Mouse (Mus musculus) spleen, postnatal 14 days (tissue): Measurements from ENCODE around the gene Plekho1.
"Not testable (repeated sequence)": the region's sequence is repeated elsewhere in the genome, so short reads cannot be mapped to it uniquely, and the experiment has no call there.

Source experiments
- DNase-seq, 2 experiments: peaks; one replicate each; pipeline ENCODE4 v3.0.0; 2021 to 2022; ENCODE audit warnings: low spot score in 2 of 2

The Plekho1 gene

GRCm38 (mm10) chr3:95980276-95980970, 15.4 kb downstream of the Plekho1 start:
- DNase-seq = no peak

- no peak for DNase-seq
Measured at GRCm38 (mm10) chr3:95978265-95978664, 17.5 kb downstream of the Plekho1 start.

- DNase-seq = not testable (repeated sequence)
Measured at GRCm38 (mm10) chr3:95977587-95977986, 18.2 kb downstream of the Plekho1 start.

- no peak for DNase-seq
Measured at GRCm38 (mm10) chr3:95977079-95977478, 18.7 kb downstream of the Plekho1 start.

GRCm38 (mm10) chr3:95972873-95973634, 22.7 kb downstream of the Plekho1 start:
- peak; percentile 47 to 62 for DNase-seq

DNA sequence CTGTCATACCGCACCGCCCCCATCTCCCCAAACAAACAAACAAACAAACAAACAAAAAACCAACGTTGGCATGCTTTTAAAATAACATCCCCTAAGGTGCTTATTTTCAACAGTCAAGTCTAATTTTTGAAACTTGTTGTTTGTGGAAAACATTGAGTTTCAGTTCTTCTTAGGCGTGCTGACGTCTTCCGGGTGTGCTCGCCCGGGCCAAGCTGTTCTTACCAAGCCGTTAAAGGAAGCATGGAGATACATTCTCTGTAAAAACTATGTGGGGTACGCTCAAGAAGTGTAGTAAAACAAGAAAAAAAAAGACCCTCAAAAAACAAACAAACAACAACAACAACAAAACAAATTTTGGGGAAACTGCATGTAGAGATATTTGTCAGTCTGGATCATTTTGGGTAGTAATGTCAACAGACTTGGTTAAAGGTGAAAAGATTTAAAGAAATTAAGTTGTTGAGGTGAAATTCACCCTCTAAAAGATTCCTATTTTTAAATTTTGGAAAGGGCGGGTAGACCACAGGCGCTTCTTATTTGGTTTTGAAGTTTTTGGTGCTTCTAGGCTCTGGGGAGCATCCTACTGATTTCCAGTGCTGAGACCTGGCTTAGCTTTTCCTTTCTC, 23.4 kb downstream of the Plekho1 start:
- DNase-seq = no peak

DNA sequence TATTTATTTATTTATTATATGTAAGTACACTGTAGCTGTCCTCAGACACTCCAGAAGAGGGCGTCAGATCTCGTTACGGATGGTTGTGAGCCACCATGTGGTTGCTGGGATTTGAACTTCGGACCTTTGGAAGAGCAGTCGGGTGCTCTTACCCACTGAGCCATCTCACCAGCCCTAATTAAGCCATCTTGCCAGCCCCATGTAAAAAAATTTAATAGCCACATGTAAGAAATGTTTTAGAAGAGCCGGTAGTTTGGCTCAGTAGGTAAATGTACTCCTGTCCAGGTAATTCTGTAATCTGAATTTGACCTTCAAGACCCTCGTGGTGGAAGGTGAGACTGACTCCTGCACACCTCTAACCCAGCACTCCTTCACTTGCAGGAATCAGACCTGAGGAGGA, 25.1 kb downstream of the Plekho1 start:
- DNase-seq = not testable (repeated sequence)

- DNase-seq = no peak
Measured at GRCm38 (mm10) chr3:95969277-95969676, 26.5 kb downstream of the Plekho1 start.

- no peak for DNase-seq
Measured at GRCm38 (mm10) chr3:95965518-95966451, 30.0 kb downstream of the Plekho1 start.

GRCm38 (mm10) chr3:95963681-95964080, 32.1 kb downstream of the Plekho1 start:
- DNase-seq = peak in 1 of 2 experiments; percentile 41

- no peak for DNase-seq
Measured at GRCm38 (mm10) chr3:95963230-95963629, 32.6 kb downstream of the Plekho1 start.

DNA sequence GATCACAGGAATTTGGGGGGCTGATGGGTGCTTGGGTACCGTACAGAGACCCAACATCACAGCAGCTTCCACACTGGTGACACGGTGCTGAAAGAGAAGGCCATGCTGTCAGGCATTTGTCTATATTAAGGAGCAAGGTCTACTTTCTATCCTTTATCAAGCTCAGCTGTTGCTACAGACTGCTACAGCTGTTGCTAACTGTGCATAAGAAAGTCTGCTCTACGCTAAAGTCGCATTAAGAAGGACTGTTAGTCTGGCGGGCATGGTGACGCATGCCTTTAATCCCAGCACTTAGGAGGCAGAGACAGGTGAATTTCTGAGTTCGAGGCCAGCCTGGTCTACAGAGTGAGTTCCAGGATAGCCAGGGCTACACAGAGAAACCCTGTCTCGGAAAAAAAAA, 33.6 kb downstream of the Plekho1 start:
- not testable (repeated sequence) for DNase-seq

- no peak for DNase-seq
Measured at GRCm38 (mm10) chr3:95959807-95960206, 36.0 kb downstream of the Plekho1 start.

DNA sequence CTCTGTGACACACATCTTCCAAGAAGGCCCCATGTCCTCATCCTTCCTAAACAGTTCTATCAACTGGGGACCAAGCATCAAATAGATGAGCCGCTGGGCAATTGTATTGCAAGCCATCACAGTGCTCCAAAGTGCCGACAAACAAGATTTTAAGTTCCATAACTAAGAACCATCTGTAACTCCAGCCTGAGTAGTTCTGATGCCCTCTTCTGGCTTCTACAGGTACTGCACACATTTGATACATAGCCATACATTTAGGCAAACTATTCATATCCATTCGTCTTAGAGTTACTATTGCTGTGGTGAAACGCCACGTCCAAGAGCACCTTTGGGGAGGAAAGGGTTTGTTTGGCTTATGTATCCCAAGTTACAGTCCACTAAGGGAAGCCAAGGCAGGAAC, 36.7 kb downstream of the Plekho1 start:
- DNase-seq = peak in 1 of 2 experiments; percentile 52

GRCm38 (mm10) chr3:95957359-95958148, 38.2 kb downstream of the Plekho1 start:
- DNase-seq = no peak

DNA sequence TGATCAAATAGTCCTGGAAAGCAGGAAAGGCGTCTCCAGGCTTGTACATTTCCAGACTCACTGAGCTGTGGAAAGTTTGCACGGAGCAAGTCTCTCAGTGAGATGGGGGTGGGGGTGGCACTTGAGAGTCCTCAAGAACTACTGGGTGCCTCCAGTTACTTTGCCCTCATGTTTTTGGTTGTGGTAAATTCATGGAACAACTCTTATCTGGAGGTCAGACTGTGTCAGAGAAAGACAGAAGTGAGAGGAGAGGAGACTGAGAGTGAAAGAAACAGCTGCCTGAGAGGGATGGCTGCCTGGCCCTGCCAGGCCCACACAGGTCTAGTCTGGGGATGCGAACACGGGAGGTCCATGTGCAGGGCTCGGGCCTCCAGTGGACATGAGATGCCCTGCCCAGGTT, 40.5 kb downstream of the Plekho1 start:
- no peak for DNase-seq

- not testable (repeated sequence) for DNase-seq
Measured at GRCm38 (mm10) chr3:95954648-95955173, 41.1 kb downstream of the Plekho1 start.

GRCm38 (mm10) chr3:95953522-95953921, 42.3 kb downstream of the Plekho1 start:
- no peak for DNase-seq

DNA sequence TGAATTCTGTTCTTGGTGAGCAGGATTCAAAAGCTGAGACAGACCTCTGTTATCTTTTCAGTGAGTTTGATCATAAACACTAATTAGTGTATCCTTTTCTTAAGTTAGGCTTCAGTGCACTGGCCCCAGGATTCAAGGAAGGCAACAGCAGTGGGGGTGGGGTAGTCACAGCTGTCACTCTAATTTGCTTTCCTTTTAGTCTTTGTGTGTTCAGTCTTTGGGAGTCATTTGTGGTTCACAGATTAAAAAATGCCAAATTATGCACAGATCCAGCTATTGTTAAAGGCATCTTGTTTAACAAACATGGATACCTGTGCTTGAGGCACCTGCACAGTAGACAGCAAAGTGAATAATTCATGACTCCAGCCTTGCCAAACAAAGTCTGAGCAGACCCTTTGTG, 42.8 kb downstream of the Plekho1 start:
- DNase-seq = no peak

GRCm38 (mm10) chr3:95951566-95951965, 44.2 kb downstream of the Plekho1 start:
- not testable (repeated sequence) for DNase-seq
